Mouse (Mus musculus) liver, adult 2 months (tissue): Measurements from ENCODE around the gene Zyx.

ENCODE experiments used
- CTCF ChIP-seq: fragments of 200-500 bp; IDR thresholded peaks from 2 replicates; pipeline ENCODE4 v1.5.1; 2011; ENCODE audit warnings: low read depth, low read length, control low read depth
- POLR2A ChIP-seq: fragments of 200-500 bp; IDR thresholded peaks from 2 replicates; pipeline ENCODE4 v1.6.1; 2011; ENCODE audit warnings: low read length, control low read depth; ENCODE audit not compliant: insufficient read depth; ENCODE audit errors: extremely low read depth

GRCm38 (mm10) chr6:42355366-42355765, 5.9 kb downstream of the Zyx start:
- TF ChIP-seq POLR2A (no peak), CTCF (no peak)
